Mouse (Mus musculus) midbrain, embryonic 16.5 days (tissue): ENCODE results near the gene Cep57l1. TPM values are rescaled to one million over a fixed set of nuclear protein-coding genes. Genes with fewer than 3 reads are reported as not detected.
A peak's percentile ranks its signal among the peaks of the same experiment; 100 is the strongest.

Experiments used
- ATAC-seq: fragments of 200-750 bp; cut with Nextera tagmentation; 2 replicates; pipeline ENCODE4 v1.8.0; 2017; ENCODE audit warnings: moderate TSS enrichment
- H3K27ac ChIP-seq: fragments of 300-500 bp; sonication (generic); 2 replicates; pipeline ENCODE4 v1.5.1; 2014; ENCODE audit warnings: mild to moderate bottlenecking, low read length, mixed read lengths
- H3K27me3 ChIP-seq: fragments of 300-500 bp; sonication (generic); 2 replicates; pipeline ENCODE4 v1.6.1; 2014; ENCODE audit warnings: low read depth, low read length, mixed read lengths; ENCODE audit not compliant: control insufficient read depth, insufficient read depth
- H3K36me3 ChIP-seq: fragments of 300-500 bp; sonication (generic); 2 replicates; pipeline ENCODE4 v1.6.1; 2014; ENCODE audit warnings: mild to moderate bottlenecking, low read length, moderate library complexity, mixed read lengths; ENCODE audit not compliant: control insufficient read depth, insufficient read depth
- H3K4me1 ChIP-seq: fragments of 300-500 bp; sonication (generic); 2 replicates; pipeline ENCODE4 v1.6.1; 2014; ENCODE audit warnings: mild to moderate bottlenecking, low read length, mixed read lengths; ENCODE audit not compliant: control insufficient read depth, insufficient read depth
- H3K4me2 ChIP-seq: fragments of 300-500 bp; sonication (generic); 2 replicates; pipeline ENCODE4 v1.6.1; 2014; ENCODE audit warnings: mild to moderate bottlenecking, low read length, mixed read lengths
- H3K4me3 ChIP-seq: fragments of 300-500 bp; sonication (generic); 2 replicates; pipeline ENCODE4 v1.5.1; 2014; ENCODE audit warnings: low read depth, mild to moderate bottlenecking, low read length, moderate library complexity, mixed read lengths
- H3K9ac ChIP-seq: fragments of 300-500 bp; sonication (generic); 2 replicates; pipeline ENCODE4 v1.6.1; 2014; ENCODE audit warnings: low read depth, low read length, mixed read lengths
- H3K9me3 ChIP-seq: fragments of 300-500 bp; sonication (generic); replicated peaks from 2 replicates; pipeline ENCODE4 v1.6.1; 2014; ENCODE audit warnings: mild to moderate bottlenecking, low read length, mixed read lengths; ENCODE audit not compliant: control insufficient read depth, poor library complexity, severe bottlenecking
- WGBS: fragments of 180-500 bp; shearing (Covaris S2); extraction: QIAGEN DNeasy Blood & Tissue Kit; methylation state at CpG from one replicate; pipeline ENCODE4 v1.1.7; 2014; 5-methylcytosine and 5-hydroxymethylcytosine counted together
- polyA plus RNA-seq: library from polyadenylated mRNA; unstranded; fragments of >200 nt; fragmentation: Nextera tagmentation; extraction: Ambion mirVana; gene quantifications from 2 replicates; pipeline ENCODE4 v1.2.1, GENCODE M21; 2015

Gene Cep57l1
- polyA plus RNA-seq, 1 experiment from 2014 or later: 15.9 TPM

GRCm38 (mm10) chr10:41809080-41809770 is 446 bp downstream of the Cep57l1 start:
- H3K27ac ChIP-seq: peak overlapping the region; percentile 94
- 2% methylated on average over 25 of the region's 25 CpGs for WGBS
- no peaks in the 10 kb centered on the region for H3K36me3 ChIP-seq
- H3K4me1 ChIP-seq: peaks cover 26% of the 10 kb centered on the region
- peak overlapping the region; percentile 89 for H3K4me3 ChIP-seq
- peak overlapping the region; percentile 92 for H3K9ac ChIP-seq
- H3K27me3 ChIP-seq: no peaks in the 10 kb centered on the region
- peak; percentile 87 for ATAC-seq
- H3K9me3 ChIP-seq: no peaks in the 10 kb centered on the region
- H3K4me2 ChIP-seq: peak overlapping the region; percentile 98

DNA sequence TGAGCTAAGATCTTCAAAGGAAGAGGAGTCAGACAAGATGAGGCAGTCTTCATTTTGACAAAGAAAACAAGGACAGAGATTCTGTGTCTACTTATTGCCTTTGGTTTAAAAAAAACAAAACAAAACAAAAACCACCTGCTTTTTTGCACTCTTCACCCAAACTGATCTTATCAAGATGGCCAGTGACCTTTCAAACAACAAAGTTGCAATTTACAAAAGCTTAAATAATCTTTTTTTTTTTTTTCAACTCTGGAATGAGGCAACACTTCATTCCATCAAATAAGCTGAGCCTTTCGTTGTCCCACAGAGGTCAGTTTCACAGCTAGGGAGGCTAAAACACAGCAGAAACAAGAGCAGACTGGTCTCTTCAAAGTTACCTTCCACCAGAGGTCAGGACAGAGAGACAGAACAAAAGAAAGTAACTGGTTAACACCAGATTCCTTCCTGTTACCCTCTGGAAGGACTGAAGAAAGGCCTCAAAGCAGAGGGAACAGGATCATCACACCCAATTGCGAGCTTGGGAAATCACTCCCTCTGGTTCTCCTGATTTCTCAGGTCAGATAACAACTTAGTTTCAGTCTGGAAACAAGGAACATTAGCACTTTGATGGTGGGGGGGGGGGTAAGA is 3.8 kb downstream of the Cep57l1 start:
- Histone ChIP-seq H3K27me3 (no peaks in the 10 kb centered on the region), H3K4me1 (no peaks in the 10 kb centered on the region; the same call in 1 of the 2 replicates), H3K36me3 (peaks cover 7% of the 10 kb centered on the region), H3K9ac (no peak overlapping the region), H3K4me3 (no peak overlapping the region), H3K9me3 (peaks cover 23% of the 10 kb centered on the region), H3K27ac (no peak overlapping the region), H3K4me2 (no peak overlapping the region)
- no peak for ATAC-seq
- WGBS: 93% methylated on average over 2 of the region's 2 CpGs

GRCm38 (mm10) chr10:41804711-41805110 is 5.0 kb downstream of the Cep57l1 start:
- H3K4me3 ChIP-seq: no peak overlapping the region
- no peak overlapping the region for H3K9ac ChIP-seq
- H3K27me3 ChIP-seq: no peaks in the 10 kb centered on the region
- H3K27ac ChIP-seq: no peak overlapping the region
- ATAC-seq: no peak
- WGBS: 89% methylated on average over 3 of the region's 3 CpGs
- no peaks in the 10 kb centered on the region; the same call in 1 of the 2 replicates for H3K4me1 ChIP-seq
- H3K9me3 ChIP-seq: peaks cover 31% of the 10 kb centered on the region
- H3K36me3 ChIP-seq: peaks cover 16% of the 10 kb centered on the region
- no peak overlapping the region for H3K4me2 ChIP-seq

DNA sequence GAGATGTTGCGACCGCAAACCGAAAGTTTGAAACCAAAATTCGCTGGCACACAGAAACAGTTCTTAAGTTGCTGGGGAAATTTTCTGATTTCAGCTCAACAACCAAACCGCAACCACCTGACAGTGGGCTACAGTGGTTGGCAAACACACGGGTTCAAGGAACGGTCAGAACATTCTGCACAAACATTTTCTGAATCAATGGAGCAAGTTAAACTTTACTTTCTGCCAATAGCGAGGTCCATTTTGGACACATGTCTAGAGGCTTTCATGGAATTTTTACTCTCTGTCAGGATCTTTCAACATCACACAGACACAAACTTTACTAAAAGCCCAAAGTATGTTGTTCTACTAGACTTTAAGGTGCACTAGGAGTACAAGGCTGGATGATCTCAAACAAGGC is 6.2 kb downstream of the Cep57l1 start:
- H3K27ac ChIP-seq: no peak overlapping the region
- H3K4me1 ChIP-seq: no peaks in the 10 kb centered on the region
- 98% methylated on average over 8 of the region's 8 CpGs for WGBS
- no peak overlapping the region for H3K4me3 ChIP-seq
- H3K4me2 ChIP-seq: no peak overlapping the region
- H3K9ac ChIP-seq: no peak overlapping the region
- no peaks in the 10 kb centered on the region for H3K27me3 ChIP-seq
- no peak for ATAC-seq
- H3K9me3 ChIP-seq: peaks cover 33% of the 10 kb centered on the region
- peaks cover 22% of the 10 kb centered on the region for H3K36me3 ChIP-seq

- H3K27me3 ChIP-seq: no peaks in the 10 kb centered on the region
- no peak for ATAC-seq
- H3K27ac ChIP-seq: no peak overlapping the region
- peaks cover 33% of the 10 kb centered on the region for H3K9me3 ChIP-seq
- peaks cover 33% of the 10 kb centered on the region for H3K36me3 ChIP-seq
- no peaks in the 10 kb centered on the region for H3K4me1 ChIP-seq
- H3K9ac ChIP-seq: no peak overlapping the region
- 98% methylated on average over 8 of the region's 8 CpGs for WGBS
- no peak overlapping the region for H3K4me2 ChIP-seq
- no peak overlapping the region for H3K4me3 ChIP-seq
These were observed 12.4 kb downstream of the Cep57l1 start for GRCm38 (mm10) chr10:41797253-41797652.

GRCm38 (mm10) chr10:41792375-41792774 is 17.3 kb downstream of the Cep57l1 start:
- no peak overlapping the region for H3K4me3 ChIP-seq
- H3K36me3 ChIP-seq: peaks cover 9% of the 10 kb centered on the region
- 92% methylated on average over 6 of the region's 6 CpGs for WGBS
- no peaks in the 10 kb centered on the region for H3K4me1 ChIP-seq
- no peak for ATAC-seq
- peaks cover 6% of the 10 kb centered on the region; the same call in 1 of the 2 replicates for H3K9me3 ChIP-seq
- no peak overlapping the region for H3K27ac ChIP-seq
- H3K4me2 ChIP-seq: no peak overlapping the region
- no peaks in the 10 kb centered on the region for H3K27me3 ChIP-seq
- H3K9ac ChIP-seq: no peak overlapping the region

GRCm38 (mm10) chr10:41767254-41767653 is 42.4 kb downstream of the Cep57l1 start:
- no peak overlapping the region for H3K27ac ChIP-seq
- 98% methylated on average over 6 of the region's 6 CpGs for WGBS
- no peak for ATAC-seq

DNA sequence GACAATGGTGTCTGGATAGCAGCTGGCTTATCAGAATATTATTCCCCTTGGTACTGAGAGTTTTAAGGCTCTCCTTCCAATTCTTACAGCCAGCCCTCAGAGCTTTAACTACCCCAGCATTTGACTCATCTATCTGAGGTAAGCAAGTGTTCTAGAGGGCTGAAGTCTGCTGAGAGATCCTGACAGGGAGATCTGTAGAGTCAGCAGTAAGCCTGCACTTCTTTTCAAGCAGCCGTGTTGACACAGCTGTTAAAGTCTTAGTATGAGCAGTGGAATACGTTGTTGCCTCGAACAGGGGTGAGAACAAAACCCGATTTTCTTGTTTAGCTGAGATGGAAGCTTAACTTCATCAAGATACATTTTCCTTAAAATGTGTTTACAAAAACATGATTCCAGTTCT is 43.4 kb downstream of the Cep57l1 start:
- 82% methylated on average over 4 of the region's 4 CpGs for WGBS
- Histone ChIP-seq H3K27me3 (no peaks in the 10 kb centered on the region), H3K4me3 (no peak overlapping the region), H3K9me3 (no peaks in the 10 kb centered on the region), H3K4me1 (no peaks in the 10 kb centered on the region), H3K4me2 (no peak overlapping the region), H3K27ac (no peak overlapping the region), H3K36me3 (no peaks in the 10 kb centered on the region), H3K9ac (no peak overlapping the region)
- ATAC-seq: no peak

More at GRCm38 (mm10) chr10:41767254-41767653, 42.4 kb downstream of the Cep57l1 start:
- Histone ChIP-seq H3K9me3 (no peaks in the 10 kb centered on the region), H3K27me3 (no peaks in the 10 kb centered on the region), H3K4me2 (no peak overlapping the region), H3K9ac (no peak overlapping the region), H3K4me1 (no peaks in the 10 kb centered on the region), H3K4me3 (no peak overlapping the region), H3K36me3 (no peaks in the 10 kb centered on the region)

GRCm38 (mm10) chr10:41765586-41765985 is 44.1 kb downstream of the Cep57l1 start:
- Histone ChIP-seq H3K36me3 (no peaks in the 10 kb centered on the region), H3K9me3 (no peaks in the 10 kb centered on the region), H3K4me1 (no peaks in the 10 kb centered on the region), H3K4me3 (no peak overlapping the region), H3K27ac (no peak overlapping the region), H3K4me2 (no peak overlapping the region), H3K9ac (no peak overlapping the region), H3K27me3 (no peaks in the 10 kb centered on the region)
- 95% methylated on average over 4 of the region's 4 CpGs for WGBS
- ATAC-seq: no peak
